Mouse (Mus musculus) right cerebral cortex, adult 18-20 months (tissue): ENCODE results near the gene Man1a2.
A peak's percentile ranks its signal among the peaks of the same experiment; 100 is the strongest.

Experiments used
- DNase-seq: peaks from one replicate; pipeline ENCODE4 v3.0.0; 2022; ENCODE audit warnings: mixed read lengths

Gene Man1a2

GRCm38 (mm10) chr3:100561561-100562175, 123.6 kb downstream of the Man1a2 start:
- DNase-seq = no peak

GRCm38 (mm10) chr3:100559431-100559830, 125.9 kb downstream of the Man1a2 start:
- DNase-seq = no peak

- no peak for DNase-seq
Observed at GRCm38 (mm10) chr3:100558211-100558708, 127.0 kb downstream of the Man1a2 start.

GRCm38 (mm10) chr3:100554843-100555242, 130.5 kb downstream of the Man1a2 start:
- no peak for DNase-seq

- no peak for DNase-seq
Observed at GRCm38 (mm10) chr3:100552171-100552570, 133.1 kb downstream of the Man1a2 start.

- DNase-seq = no peak
Observed at GRCm38 (mm10) chr3:100547913-100548292, 137.4 kb downstream of the Man1a2 start.

- DNase-seq = no peak
Observed at GRCm38 (mm10) chr3:100547162-100547912, 138.0 kb downstream of the Man1a2 start.

- DNase-seq = no peak
Observed at GRCm38 (mm10) chr3:100536686-100537085, 148.6 kb downstream of the Man1a2 start.

- DNase-seq = no peak
Observed at GRCm38 (mm10) chr3:100535902-100536301, 149.4 kb downstream of the Man1a2 start.

GRCm38 (mm10) chr3:100535298-100535697, 150.0 kb downstream of the Man1a2 start:
- no peak for DNase-seq

- no peak for DNase-seq
Observed at GRCm38 (mm10) chr3:100534394-100534793, 150.9 kb downstream of the Man1a2 start.

GRCm38 (mm10) chr3:100533429-100533828, 151.9 kb downstream of the Man1a2 start:
- no peak for DNase-seq

GRCm38 (mm10) chr3:100530919-100531318, 154.4 kb downstream of the Man1a2 start:
- DNase-seq = no peak

GRCm38 (mm10) chr3:100530244-100530788, 155.0 kb downstream of the Man1a2 start:
- DNase-seq = no peak

- peak; percentile 13 for DNase-seq
Observed at GRCm38 (mm10) chr3:100522671-100523070, 162.6 kb downstream of the Man1a2 start.

- no peak for DNase-seq
Observed at GRCm38 (mm10) chr3:100521626-100522025, 163.7 kb downstream of the Man1a2 start.

GRCm38 (mm10) chr3:100515754-100516141, 169.6 kb downstream of the Man1a2 start:
- DNase-seq = no peak

GRCm38 (mm10) chr3:100515093-100515753, 170.1 kb downstream of the Man1a2 start:
- DNase-seq = no peak
